ENCODE assay signal across 8 mouse cellular contexts in the genomic region with DNA sequence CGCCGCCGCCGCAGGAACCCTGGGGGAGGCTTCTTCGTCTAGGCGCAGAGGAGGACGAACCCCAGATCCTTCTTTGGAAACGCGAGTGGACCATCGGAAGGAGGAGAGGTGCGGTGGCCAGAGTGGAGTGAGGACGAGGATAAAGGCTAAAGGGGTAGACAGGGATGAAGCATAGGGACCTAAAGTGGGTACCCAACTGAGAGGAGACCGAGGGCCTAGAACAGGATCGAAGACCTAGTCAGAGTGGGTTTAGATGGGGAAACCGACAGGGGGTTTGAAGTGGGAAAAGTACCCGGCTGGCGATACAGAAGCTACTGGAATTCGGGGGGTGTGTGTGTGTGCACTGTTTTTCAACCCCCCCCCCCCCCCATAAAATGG. TPM values are rescaled to one million over a fixed set of nuclear protein-coding genes. Genes with fewer than 3 reads are reported as not detected.
A peak's percentile ranks its signal among the peaks of the same experiment; 100 is the strongest.
DNase-seq lines count a peak whose midpoint lies in the region; ATAC-seq and TF ChIP-seq lines count a peak whose summit lies in the region.

No protein-coding gene starts in this region.

- no peak for TF ChIP-seq POLR2A in testis, adult 2 months (IDR thresholded peaks at IDR 0.05; ENCODE audit: control insufficient read depth, low read depth, low read length)

- intact Hi-C loops in gastrocnemius, adult 2 months (cut with DNase I), result no loop called here
- intact Hi-C loops in left cerebral cortex, postnatal 4 days (cut with DNase I), result loop anchor here (5.0 kb wide), 1 partner anchor 629 kb away; no protein-coding TSS in a partner anchor

- peak overlapping the region; percentile 81 for H3K4me2 ChIP-seq in liver, embryonic 12.5 days
- peak overlapping the region; percentile 68 for H3K4me2 ChIP-seq in stomach, embryonic 16.5 days (ENCODE audit: low read depth, low read length)

- TF ChIP-seq CTCF in gastrocnemius, adult 2 months (IDR thresholded peaks at IDR 0.05), result no peak
- TF ChIP-seq CTCF in testis, adult 2 months (IDR thresholded peaks at IDR 0.05; ENCODE audit: control insufficient read depth, insufficient read depth, insufficient replicate concordance, low read depth, low read length), result no peak

- H3K9ac ChIP-seq in liver, embryonic 12.5 days, result peak overlapping the region; percentile 91
- H3K9ac ChIP-seq in stomach, embryonic 16.5 days (ENCODE audit: low read length), result peak overlapping the region; percentile 86

- ATAC-seq in liver, embryonic 12.5 days, result no peak
- ATAC-seq in stomach, embryonic 16.5 days (ENCODE audit: insufficient read depth, low FRiP score), result no peak

- no peaks in the 10 kb centered on the region for H3K4me1 ChIP-seq in testis, adult 2 months (ENCODE audit: control insufficient read depth, insufficient read depth, low read length)
- peaks cover 23% of the 10 kb centered on the region for H3K4me1 ChIP-seq in liver, embryonic 12.5 days
- 0 out of 2 replicates have a peak, but pooled peaks cover 2% of the 10 kb centered on the region for H3K4me1 ChIP-seq in stomach, embryonic 16.5 days (ENCODE audit: control insufficient read depth, insufficient read depth, low read length)

- no peaks in the 10 kb centered on the region for H3K27me3 ChIP-seq in testis, adult 2 months (ENCODE audit: control insufficient read depth, insufficient read depth, low read length)
- H3K27me3 ChIP-seq in liver, embryonic 12.5 days (replicated peaks), result no peaks in the 10 kb centered on the region
- H3K27me3 ChIP-seq in stomach, embryonic 16.5 days (ENCODE audit: control insufficient read depth, insufficient read depth, low read length), result no peaks in the 10 kb centered on the region

- H3K4me3 ChIP-seq in gastrocnemius, adult 2 months, result peak overlapping the region; percentile 89
- H3K4me3 ChIP-seq in testis, adult 2 months (ENCODE audit: control insufficient read depth, low read depth, low read length), result peak overlapping the region; percentile 94
- H3K4me3 ChIP-seq in liver, embryonic 12.5 days, result peak overlapping the region; percentile 91
- peak overlapping the region; percentile 88 for H3K4me3 ChIP-seq in stomach, embryonic 16.5 days (replicated peaks; ENCODE audit: low read length)

- 0 out of 2 replicates have a peak, but pooled peaks cover 5% of the 10 kb centered on the region for H3K9me3 ChIP-seq in liver, embryonic 12.5 days (replicated peaks)
- H3K9me3 ChIP-seq in stomach, embryonic 16.5 days (replicated peaks; ENCODE audit: control insufficient read depth, low read length), result peaks cover 7% of the 10 kb centered on the region; the same call in 1 of the 2 replicates

- no peak for DNase-seq in gastrocnemius, adult 2 months
- DNase-seq in gastrocnemius, adult 8-10 months (ENCODE audit: low spot score in 2 of 2), result no peak
- DNase-seq in testis, postnatal 10 days (ENCODE audit: low spot score), result no peak
- DNase-seq in left cerebral cortex, postnatal 4 days, result no peak
- no peak for DNase-seq in adipocyte (ENCODE audit: low spot score)

- H3K27ac ChIP-seq in gastrocnemius, adult 2 months, result peak overlapping the region; percentile 98
- H3K27ac ChIP-seq in testis, adult 2 months (ENCODE audit: control insufficient read depth, insufficient read depth, low read depth, low read length), result peak overlapping the region; percentile 85
- H3K27ac ChIP-seq in liver, embryonic 12.5 days, result peak overlapping the region; percentile 92
- H3K27ac ChIP-seq in stomach, embryonic 16.5 days (ENCODE audit: low read length), result peak overlapping the region; percentile 63

- H3K36me3 ChIP-seq in testis, adult 2 months (ENCODE audit: control insufficient read depth, insufficient read depth, low read length), result no peaks in the 10 kb centered on the region
- peaks cover 34% of the 10 kb centered on the region for H3K36me3 ChIP-seq in liver, embryonic 12.5 days
- H3K36me3 ChIP-seq in stomach, embryonic 16.5 days (ENCODE audit: control insufficient read depth, insufficient read depth, low read length), result no peaks in the 10 kb centered on the region

- WGBS in liver, embryonic 12.5 days (ENCODE audit: insufficient replicate concordance), result 4% methylated on average over 18 of the region's 18 CpGs
- 5% methylated on average over 18 of the region's 18 CpGs for WGBS in stomach, embryonic 16.5 days

RNA-seq across cellular contexts. Expression of gene Chfr, which starts 0.4 kb away (rescaled TPM):
- total RNA-seq in gastrocnemius, adult 2 months (2021), result 10 to 100 TPM; 13.3 to 14.5 TPM
- 10 to 100 TPM in 3 of 4 experiments, 1 to 10 TPM in 1; 9.0 to 12.7 (median 12.0) TPM for total RNA-seq in gastrocnemius, adult 8-10 months (2022)
- polyA plus RNA-seq in testis, adult 2 months (2012; rRNA removed), result 78.5 and 79.3 TPM in 2 replicates
- 29.1 and 30.5 TPM in 2 replicates for polyA plus RNA-seq in liver, embryonic 12.5 days (2016; fragmentation: Nextera tagmentation; extraction: Ambion mirVana)
- polyA plus RNA-seq in stomach, embryonic 16.5 days (2015; fragmentation: Nextera tagmentation; extraction: Ambion mirVana), result 39.4 and 39.7 TPM in 2 replicates
- 10 to 100 TPM; 86.1 to 92.9 TPM for total RNA-seq in left cerebral cortex, postnatal 4 days (2021)

RNA-seq across cellular contexts. Expression of gene Zfp605, which starts 26.2 kb away (rescaled TPM):
- 1 to 10 TPM; 4.1 to 4.2 TPM for total RNA-seq in gastrocnemius, adult 2 months (2021)
- 1 to 10 TPM; 3.5 to 5.4 (median 4.3) TPM for total RNA-seq in gastrocnemius, adult 8-10 months (2022)
- polyA plus RNA-seq in testis, adult 2 months (2012; rRNA removed), result 0.16 and 0.25 TPM in 2 replicates
- polyA plus RNA-seq in liver, embryonic 12.5 days (2016; fragmentation: Nextera tagmentation; extraction: Ambion mirVana), result 1.9 and 2.0 TPM in 2 replicates
- 2.7 and 3.0 TPM in 2 replicates for polyA plus RNA-seq in stomach, embryonic 16.5 days (2015; fragmentation: Nextera tagmentation; extraction: Ambion mirVana)
- 10 to 100 TPM; 20.5 to 21.7 TPM for total RNA-seq in left cerebral cortex, postnatal 4 days (2021)

RNA-seq across cellular contexts. Expression of gene Gtpbp6, which starts 28.1 kb away (rescaled TPM):
- 10 to 100 TPM; 13.0 to 16.4 TPM for total RNA-seq in gastrocnemius, adult 2 months (2021)
- total RNA-seq in gastrocnemius, adult 8-10 months (2022), result 10 to 100 TPM; 10.9 to 20.6 (median 13.5) TPM
- polyA plus RNA-seq in testis, adult 2 months (2012; rRNA removed), result 13.9 and 17.4 TPM in 2 replicates
- 13.7 and 17.5 TPM in 2 replicates for polyA plus RNA-seq in liver, embryonic 12.5 days (2016; fragmentation: Nextera tagmentation; extraction: Ambion mirVana)
- polyA plus RNA-seq in stomach, embryonic 16.5 days (2015; fragmentation: Nextera tagmentation; extraction: Ambion mirVana), result 25.8 and 29.0 TPM in 2 replicates
- 10 to 100 TPM; 92.2 to 94.7 TPM for total RNA-seq in left cerebral cortex, postnatal 4 days (2021)

RNA-seq across cellular contexts. Expression of gene Plcxd1, which starts 36.3 kb away (rescaled TPM):
- not detected for total RNA-seq in gastrocnemius, adult 2 months (2021)
- not detected for total RNA-seq in gastrocnemius, adult 8-10 months (2022)
- 1.1 and 1.2 TPM in 2 replicates for polyA plus RNA-seq in testis, adult 2 months (2012; rRNA removed)
- 0.57 and 0.82 TPM in 2 replicates for polyA plus RNA-seq in liver, embryonic 12.5 days (2016; fragmentation: Nextera tagmentation; extraction: Ambion mirVana)
- 1.3 and 1.4 TPM in 2 replicates for polyA plus RNA-seq in stomach, embryonic 16.5 days (2015; fragmentation: Nextera tagmentation; extraction: Ambion mirVana)
- total RNA-seq in left cerebral cortex, postnatal 4 days (2021), result 1 to 10 TPM; 2.6 to 3.6 TPM

RNA-seq across cellular contexts. Expression of gene Golga3, which starts 40.4 kb away (rescaled TPM):
- total RNA-seq in gastrocnemius, adult 2 months (2021), result 10 to 100 TPM; 40.8 to 42.0 TPM
- 10 to 100 TPM; 44.1 to 52.7 (median 50.0) TPM for total RNA-seq in gastrocnemius, adult 8-10 months (2022)
- 37.4 and 40.8 TPM in 2 replicates for polyA plus RNA-seq in testis, adult 2 months (2012; rRNA removed)
- polyA plus RNA-seq in liver, embryonic 12.5 days (2016; fragmentation: Nextera tagmentation; extraction: Ambion mirVana), result 13.5 and 14.0 TPM in 2 replicates
- 21.3 and 22.0 TPM in 2 replicates for polyA plus RNA-seq in stomach, embryonic 16.5 days (2015; fragmentation: Nextera tagmentation; extraction: Ambion mirVana)
- total RNA-seq in left cerebral cortex, postnatal 4 days (2021), result 10 to 100 TPM; 50.4 to 52.3 TPM

Comparison
In these comparisons a context has a peak if more than half of its experiments do, and no peak if none do; other contexts are left out.
1. RNA of gene Chfr, which starts 0.4 kb away (total RNA-seq): 86.1 to 92.9 TPM in left cerebral cortex, postnatal 4 days; 13.3 to 14.5 TPM in gastrocnemius, adult 2 months and 9.0 to 12.7 TPM in gastrocnemius, adult 8-10 months; every median in the first group is over 4 times any median in the second.
2. RNA of gene Gtpbp6, which starts 28.1 kb away (total RNA-seq): 92.2 to 94.7 TPM in left cerebral cortex, postnatal 4 days; 13.0 to 16.4 TPM in gastrocnemius, adult 2 months and 10.9 to 20.6 TPM in gastrocnemius, adult 8-10 months; every median in the first group is over 4 times any median in the second.
3. Peak in every context shown above with its lines, with median percentiles within 50 percentile points of each other: H3K27ac ChIP-seq and H3K4me3 ChIP-seq.